Mouse (Mus musculus) central nervous system, embryonic 18 days (tissue): ENCODE measurements around the gene Vmn1r28. TPM values are rescaled to one million over a fixed set of nuclear protein-coding genes. Genes with fewer than 3 reads are reported as not detected.

ENCODE experiments used
- polyA plus RNA-seq: library from polyadenylated mRNA; depleted of rRNA; stranded (reverse); fragments of >200 nt; gene quantifications from 2 replicates; pipeline ENCODE4 v1.2.3, GENCODE M21; 2012; rRNA removed

The Vmn1r28 gene
- not detected in 2 replicates for polyA plus RNA-seq

DNA sequence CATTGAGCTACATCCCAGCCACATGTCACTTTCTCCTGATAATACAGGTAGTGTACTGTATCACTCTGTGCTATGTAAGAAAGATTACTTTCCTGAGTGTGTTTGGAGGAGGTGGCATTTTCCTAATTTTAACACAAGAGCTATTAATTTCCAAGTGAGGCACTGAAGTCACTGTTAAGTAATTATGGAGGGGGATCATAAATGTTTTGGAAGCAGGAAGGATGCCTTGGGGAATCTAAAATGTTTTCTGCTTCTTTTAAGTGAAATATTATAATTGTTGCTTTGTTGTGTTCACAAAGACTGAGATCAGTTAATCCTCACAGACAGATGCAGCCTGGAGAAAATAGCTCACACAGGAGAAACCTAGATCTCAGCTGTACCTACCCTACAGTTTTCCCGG, at the start of gene Vmn1r28:
Gene Vmn1r28, plus strand, starts transcription at position 301 of the 400 bp plus-strand sequence.

DNA sequence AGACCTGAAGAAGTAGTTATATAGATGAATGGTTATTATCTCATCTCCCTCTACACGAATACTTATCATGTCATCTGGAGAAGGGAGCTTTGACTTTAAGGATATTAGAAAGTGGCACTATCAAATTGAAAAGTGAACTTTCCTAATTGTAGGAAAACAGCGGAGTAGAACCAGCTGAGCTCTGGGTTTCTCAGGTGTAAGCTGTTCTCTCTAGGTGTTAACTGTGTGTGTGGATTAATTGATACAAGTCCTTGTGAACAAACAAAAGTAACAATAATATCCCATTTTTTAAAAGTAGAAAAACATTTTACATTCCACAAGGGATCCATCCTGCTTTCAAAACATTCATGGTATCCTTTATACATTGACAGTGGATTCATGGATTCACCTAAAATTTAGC, 43.1 kb upstream of the Vmn1r28 start, which contains the start of gene Vmn1r27:
Gene Vmn1r27, minus strand, starts transcription at position 101 of the 400 bp plus-strand sequence.

DNA sequence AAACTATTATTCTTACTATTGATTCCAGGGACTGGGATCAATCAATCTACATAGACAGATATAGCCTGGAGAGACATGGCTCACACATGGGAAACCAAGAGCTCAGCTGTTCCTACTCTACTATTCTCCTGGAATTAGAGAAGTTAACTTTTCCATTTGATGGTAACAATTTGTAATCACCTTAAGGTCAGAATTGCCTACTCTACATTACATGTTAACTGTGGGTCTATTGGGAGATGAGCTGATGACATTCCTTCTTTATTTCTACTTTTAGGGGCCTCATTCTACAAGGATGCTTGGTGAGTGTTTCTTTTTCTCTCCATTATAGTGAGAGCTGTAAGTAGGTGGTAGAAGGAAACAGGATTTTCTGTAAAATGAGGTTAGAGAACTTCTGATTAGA, 39.4 kb downstream of the Vmn1r28 start, which contains the start of gene Vmn1r29:
Gene Vmn1r29, plus strand, starts transcription at position 301 of the 400 bp plus-strand sequence.

Other genes starting within 250 kb of the Vmn1r28 start
- not detected in 2 replicates for gene Vmn1r26, start 246.9 kb upstream of the Vmn1r28 start, polyA plus RNA-seq
- not detected in 2 replicates for gene Vmn1r27, start 43.2 kb upstream of the Vmn1r28 start, polyA plus RNA-seq
- not detected in 2 replicates for gene Vmn1r29, start 39.5 kb downstream of the Vmn1r28 start, polyA plus RNA-seq
- not detected in 2 replicates for gene Vmn1r30, start 181.3 kb downstream of the Vmn1r28 start, polyA plus RNA-seq
- not detected in 2 replicates for gene Vmn1r31, start 213.3 kb downstream of the Vmn1r28 start, polyA plus RNA-seq